Mouse (Mus musculus): ENCODE measurements at regions not wholly inside any gene's neighbourhood (a gene's known extent, or its start where the extent isn't known, plus 50 kb on each side); places are given as distances from the start of the nearest gene placed in this dataset.
A peak's percentile ranks its signal among the peaks of the same experiment; 100 is the strongest.

DNA sequence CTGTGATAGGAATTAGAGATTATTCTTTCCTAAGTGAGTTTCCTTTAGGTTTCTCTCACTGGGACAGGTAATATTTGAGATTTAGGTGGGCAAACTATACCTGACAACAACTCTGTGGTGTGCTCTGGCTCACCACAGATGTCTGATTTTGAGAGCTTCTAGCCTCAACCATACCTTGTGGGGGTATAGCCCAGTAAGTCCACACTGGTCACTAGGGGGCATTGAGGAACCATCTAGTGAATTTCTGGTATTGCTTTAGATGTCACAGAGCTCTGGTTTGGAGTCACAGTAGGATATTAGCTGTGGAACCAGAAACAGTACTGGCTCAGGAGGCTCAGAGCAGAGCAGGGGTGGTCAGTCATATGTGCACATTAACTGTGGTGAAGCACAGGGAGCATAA is 91.5 kb upstream of the 2210010C04Rik start:
- DNase-seq (ENCODE audit: low spot score) = no peak

DNA sequence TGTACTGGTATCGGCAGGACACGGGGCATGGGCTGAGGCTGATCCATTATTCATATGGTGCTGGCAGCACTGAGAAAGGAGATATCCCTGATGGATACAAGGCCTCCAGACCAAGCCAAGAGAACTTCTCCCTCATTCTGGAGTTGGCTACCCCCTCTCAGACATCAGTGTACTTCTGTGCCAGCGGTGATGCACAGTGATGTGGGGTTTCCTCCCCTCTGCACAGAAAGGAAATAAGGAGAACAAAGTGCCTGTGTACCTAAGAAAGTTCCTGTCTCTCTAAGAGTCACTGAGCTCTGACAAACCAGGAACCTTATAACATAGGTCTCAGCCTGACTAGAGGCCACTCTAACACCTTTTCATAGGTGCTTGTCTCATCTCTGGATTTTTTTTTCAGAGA is 86.3 kb upstream of the 2210010C04Rik start:
- DNase-seq (ENCODE audit: low spot score) = peak; percentile 37

DNA sequence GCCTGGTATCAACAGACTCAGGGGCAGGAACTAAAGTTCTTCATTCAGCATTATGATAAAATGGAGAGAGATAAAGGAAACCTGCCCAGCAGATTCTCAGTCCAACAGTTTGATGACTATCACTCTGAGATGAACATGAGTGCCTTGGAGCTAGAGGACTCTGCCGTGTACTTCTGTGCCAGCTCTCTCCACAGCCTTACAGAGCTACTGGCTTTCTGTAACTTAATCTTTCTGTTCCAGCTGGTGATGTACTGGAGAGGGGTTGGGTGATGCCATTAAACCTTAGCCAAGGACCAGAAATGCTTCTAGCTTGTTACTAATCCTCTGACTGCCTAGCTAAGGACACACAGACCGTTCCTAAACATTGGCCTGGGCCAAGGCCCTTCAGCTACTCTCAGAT is 83.9 kb upstream of the 2210010C04Rik start:
- no peak for DNase-seq (ENCODE audit: low spot score)

DNA sequence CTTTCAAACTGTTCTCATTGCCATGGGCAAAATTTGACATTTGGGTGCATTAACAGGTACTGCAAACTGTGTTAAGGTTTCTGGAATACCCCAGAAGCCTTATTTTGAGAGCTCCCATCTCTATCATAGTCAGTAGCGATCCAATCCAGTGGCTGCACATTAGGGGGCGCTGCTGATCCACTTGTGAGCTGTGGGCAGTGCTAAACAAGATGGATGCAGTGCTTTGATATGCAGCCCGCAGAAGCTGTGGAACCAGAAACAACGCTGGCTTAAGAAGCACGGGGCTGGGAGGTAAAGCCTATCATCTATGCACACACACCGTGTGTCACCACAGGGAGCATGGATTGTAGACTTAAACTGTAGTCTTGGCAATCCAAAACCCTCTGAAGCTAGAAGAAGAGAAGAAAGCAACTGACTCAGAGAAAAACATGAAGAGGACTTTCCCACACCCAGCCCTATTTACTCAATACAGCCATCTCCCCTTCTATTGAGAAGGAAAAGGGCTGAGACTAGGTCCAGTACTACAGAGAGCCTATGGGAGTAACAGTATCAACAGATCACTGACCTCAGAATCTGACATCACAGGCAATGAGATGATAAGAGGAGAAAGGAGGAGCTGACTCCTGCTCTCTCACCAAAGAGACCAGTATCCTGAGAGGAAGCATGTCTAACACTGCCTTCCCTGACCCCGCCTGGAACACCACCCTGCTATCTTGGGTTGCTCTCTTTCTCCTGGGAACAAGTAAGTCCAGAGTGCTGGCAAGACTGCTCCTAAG is 83.1 kb upstream of the 2210010C04Rik start:
- peak; percentile 85 for DNase-seq (ENCODE audit: low spot score)

DNA sequence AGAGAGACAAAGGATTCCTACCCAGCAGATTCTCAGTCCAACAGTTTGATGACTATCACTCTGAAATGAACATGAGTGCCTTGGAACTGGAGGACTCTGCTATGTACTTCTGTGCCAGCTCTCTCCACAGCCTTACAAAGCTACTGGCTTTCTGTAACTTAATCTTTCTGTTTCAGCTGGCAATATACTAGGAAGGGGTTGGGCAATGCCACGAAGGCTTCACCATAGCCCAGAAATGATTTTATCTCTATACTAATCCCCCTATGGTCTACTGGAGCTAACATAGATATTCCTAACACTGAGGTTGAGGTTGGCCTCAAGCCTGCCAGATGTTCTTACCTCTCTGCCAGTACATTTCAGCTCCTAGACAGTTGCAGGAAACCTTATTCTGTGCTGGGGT is 78.6 kb upstream of the 2210010C04Rik start:
- DNase-seq (ENCODE audit: low spot score) = no peak

DNA sequence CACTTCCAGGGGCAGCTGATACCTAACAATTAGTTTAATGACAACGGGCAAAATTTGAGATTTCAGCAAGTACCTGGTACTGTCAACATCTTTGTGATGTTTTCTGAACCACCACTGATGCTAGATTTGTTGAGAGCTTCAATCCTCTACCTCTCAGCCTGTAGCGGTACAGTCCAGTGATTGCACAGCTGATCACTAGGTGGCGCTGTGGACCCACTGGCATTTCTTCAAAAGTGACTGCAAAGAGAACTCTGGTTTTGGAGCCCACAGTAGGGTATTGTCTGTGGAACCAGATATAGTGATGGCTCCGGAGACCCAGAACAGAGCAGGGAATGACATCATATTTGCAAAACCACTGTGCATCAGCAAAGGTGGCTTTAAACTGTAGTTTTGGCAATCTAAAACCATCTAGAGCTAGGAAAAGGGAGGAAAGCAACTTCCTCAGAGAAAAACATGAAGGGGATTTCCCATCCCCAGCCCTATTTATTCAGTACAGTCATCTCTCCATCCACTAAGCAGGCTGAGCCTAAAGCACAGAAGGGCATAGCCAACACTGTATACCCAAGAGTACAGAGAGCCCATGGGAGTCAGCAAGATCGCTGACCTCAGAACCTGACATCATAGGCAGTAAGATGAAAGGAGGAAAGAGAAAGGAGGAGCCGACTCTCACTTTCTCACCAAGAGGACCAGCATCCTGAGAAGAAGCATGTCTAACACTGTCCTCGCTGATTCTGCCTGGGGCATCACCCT is 77.7 kb upstream of the 2210010C04Rik start:
- DNase-seq (ENCODE audit: low spot score) = peak; percentile 84

DNA sequence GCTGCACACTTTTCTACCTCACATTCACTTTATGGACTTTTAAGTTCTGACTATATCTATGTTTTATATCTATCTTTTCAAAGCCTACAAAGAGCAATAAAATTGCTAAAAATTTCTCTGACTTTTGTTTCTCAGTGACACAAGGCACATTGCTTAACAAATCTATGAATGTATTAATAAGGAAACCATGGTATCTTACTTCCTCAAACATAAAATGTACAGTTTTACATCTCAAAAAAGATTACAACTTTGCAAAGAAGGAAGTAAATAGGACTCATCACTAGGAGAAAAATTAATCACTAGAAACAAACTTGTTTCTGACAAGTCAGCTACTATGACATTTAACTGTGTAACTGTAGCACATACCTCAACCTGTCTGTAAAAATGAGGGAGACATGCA is 76.5 kb upstream of the 2210010C04Rik start:
- DNase-seq (ENCODE audit: low spot score) = no peak

DNA sequence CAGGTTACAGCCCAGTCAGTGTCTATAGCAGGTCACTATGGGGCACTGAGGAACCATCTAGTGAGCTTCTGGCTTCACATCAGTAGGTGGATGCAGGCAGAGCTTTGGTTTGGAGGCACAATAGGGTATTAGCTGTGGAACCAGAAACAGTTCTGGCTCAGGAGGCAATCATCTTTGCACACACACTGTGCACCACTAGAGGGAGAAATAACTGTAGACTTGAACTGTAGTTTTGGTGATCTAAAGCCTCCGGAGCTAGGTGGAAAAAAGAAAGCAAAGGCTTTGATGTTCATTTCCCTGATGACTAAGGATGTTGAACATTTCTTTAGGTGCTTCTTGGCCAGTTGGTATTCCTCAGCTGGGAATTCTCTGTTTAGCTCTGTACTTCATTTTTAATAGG is 73.6 kb upstream of the 2210010C04Rik start:
- peak; percentile 38 for DNase-seq (ENCODE audit: low spot score)

DNA sequence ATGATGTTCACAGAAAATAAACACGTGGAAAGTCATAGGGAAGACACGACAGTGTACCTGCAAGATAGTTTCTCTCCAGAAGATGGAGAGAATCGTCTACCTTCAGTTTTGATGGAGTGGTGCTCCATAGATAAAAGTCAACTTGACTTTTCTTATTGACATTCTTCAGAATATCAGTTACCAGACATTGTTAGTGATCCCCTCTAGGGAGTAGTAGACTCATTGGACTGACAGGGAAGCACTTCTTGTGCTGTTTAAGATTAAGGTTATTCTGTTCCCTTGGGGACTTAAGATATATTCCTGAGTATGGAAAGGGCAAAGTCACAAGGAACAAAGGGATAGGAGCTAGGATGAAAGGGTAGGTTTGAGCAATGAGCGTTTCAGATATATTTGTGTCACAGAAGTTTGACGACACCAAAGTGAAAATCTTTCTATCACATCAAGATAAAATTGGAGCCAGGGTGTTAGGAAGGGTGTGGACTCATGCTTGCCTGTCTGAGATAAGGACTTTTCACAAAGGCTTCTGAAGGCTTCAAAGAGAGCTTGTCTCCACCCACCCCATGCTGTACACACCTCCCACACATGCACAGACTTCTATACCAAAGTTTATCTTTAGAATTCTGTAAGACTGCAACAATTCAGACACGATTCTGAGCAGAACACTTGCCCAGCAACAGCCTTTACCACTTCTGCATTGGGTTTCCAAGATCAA is 68.5 kb upstream of the 2210010C04Rik start:
- peak; percentile 27 for DNase-seq (ENCODE audit: low spot score)

DNA sequence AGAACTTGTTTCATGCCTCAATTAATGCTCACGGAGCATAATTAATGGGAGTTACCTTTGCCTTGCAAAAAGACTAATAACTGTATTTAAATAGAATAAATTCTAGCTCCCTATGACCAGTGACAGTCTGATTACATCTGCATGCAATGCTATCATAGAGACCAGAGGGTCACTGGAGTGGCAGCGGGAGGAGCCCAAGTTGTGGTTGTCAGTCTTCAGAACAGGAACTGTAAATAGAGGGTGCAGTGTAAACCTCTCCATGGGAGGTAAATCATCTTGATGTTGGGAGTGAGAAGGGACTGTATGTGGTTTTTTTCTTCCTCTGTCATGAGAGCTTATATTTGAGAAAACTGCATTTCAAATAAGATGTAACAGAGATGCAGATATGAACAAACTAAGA is 66.7 kb upstream of the 2210010C04Rik start:
- no peak for DNase-seq (ENCODE audit: low spot score)

DNA sequence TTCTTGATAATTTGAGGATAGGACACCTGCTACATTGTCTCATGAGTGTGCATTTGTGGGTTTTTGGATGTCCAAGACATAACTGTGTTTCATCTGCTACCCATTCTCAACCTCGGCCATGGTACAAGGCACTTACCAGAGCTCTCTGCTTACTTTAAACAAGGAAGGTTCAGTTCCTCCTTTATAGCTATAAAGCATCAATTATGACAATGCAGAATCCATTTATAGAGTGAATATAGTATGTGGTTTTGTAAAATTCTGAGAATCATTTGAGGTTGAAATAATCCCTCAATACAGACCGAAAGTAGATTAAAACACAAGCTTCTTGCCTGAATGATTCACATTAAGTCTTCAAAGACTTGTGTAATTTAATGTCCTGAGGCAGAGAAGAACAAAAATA is 64.9 kb upstream of the 2210010C04Rik start:
- DNase-seq (ENCODE audit: low spot score) = no peak

DNA sequence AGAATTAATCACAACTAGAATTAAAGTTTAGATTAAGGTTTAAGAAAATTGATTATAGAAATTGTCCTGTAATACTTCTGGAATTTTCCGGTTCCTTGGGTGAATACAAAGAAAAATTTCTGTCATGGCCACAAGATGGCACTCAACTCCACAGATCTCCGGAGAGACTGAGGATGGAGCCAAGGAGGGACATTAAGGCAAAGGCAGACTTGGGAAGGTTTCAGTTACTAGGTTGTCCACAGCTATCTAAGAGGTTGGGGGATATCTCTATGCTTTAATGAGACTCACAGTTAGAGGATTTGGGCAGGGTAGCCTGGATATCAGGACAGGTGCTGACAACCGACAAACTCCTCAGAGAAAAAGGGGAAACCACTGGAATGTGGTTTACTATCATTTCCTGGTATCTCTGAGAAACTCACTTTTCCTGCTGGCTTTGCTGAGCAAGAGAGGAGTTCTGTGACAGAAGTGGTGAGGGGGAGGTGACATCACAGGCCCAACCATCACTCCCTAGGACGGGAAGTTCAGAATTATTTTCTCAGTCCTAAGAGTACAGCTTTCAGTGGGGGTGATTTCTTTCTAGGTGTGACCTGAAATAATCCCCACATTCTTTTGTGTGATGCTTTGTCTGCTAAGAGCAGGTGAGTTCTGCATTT is 56.0 kb upstream of the 2210010C04Rik start:
- DNase-seq (ENCODE audit: low spot score) = peak; percentile 4
